Mouse (Mus musculus) ES-Bruce4 (cell line): ENCODE measurements around the gene Atad2b.

ENCODE experiments used
- CTCF ChIP-seq: IDR thresholded peaks from one replicate; pipeline ENCODE4 v1.8.1; 2011; ENCODE audit warnings: low read depth, low read length
- EP300 ChIP-seq: IDR thresholded peaks from 2 replicates; pipeline ENCODE4 v1.6.1; 2011; ENCODE audit warnings: low read depth, low read length; ENCODE audit not compliant: insufficient read depth

DNA sequence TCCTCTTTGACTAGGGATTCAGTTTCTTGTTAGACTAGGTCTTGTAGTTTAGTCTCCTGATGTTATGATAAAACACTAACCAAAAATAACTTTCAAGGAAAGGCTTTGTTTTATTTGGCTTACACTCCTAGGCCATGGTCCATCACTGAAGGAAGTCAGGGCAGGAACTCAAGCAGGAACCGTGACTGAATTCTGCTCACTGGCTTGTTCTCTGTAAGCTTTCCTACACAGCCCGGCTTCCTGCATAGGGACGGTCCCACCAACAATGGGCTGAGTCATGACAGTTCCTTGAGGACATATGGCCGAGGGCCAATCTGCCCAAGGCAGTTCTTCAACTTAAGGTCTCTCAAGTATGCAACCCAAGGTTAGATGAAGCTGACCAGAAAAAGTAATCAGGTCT is 5.4 kb upstream of the Atad2b start:
- TF ChIP-seq EP300 (0 out of 2 replicates have a peak, but pooled peaks have one; percentile 27), CTCF (no peak)
